Mouse (Mus musculus) heart, embryonic 15.5 days (tissue): ENCODE measurements around the gene Tmem270. TPM values are rescaled to one million over a fixed set of nuclear protein-coding genes. Genes with fewer than 3 reads are reported as not detected.

Experiments
- ATAC-seq: fragments of 200-750 bp; cut with Nextera tagmentation; replicated peaks from 2 replicates; pipeline ENCODE4 v1.8.0; 2017; ENCODE audit warnings: low read depth, moderate TSS enrichment; ENCODE audit not compliant: insufficient number of reproducible peaks, insufficient read depth, low FRiP score
- H3K27ac ChIP-seq: fragments of 300-500 bp; sonication (generic); 2 replicates; pipeline ENCODE4 v1.5.1; 2015; ENCODE audit warnings: mild to moderate bottlenecking, inconsistent platforms
- H3K27me3 ChIP-seq: fragments of 300-500 bp; sonication (generic); 2 replicates; pipeline ENCODE4 v1.6.1; 2015; ENCODE audit warnings: inconsistent platforms
- H3K36me3 ChIP-seq: fragments of 300-500 bp; sonication (generic); 2 replicates; pipeline ENCODE4 v1.6.1; 2015; ENCODE audit warnings: mild to moderate bottlenecking, inconsistent platforms
- H3K4me1 ChIP-seq: fragments of 300-500 bp; sonication (generic); replicated peaks from 2 replicates; pipeline ENCODE4 v1.6.1; 2015; ENCODE audit warnings: inconsistent platforms
- H3K4me2 ChIP-seq: fragments of 300-500 bp; sonication (generic); 2 replicates; pipeline ENCODE4 v1.6.1; 2015; ENCODE audit warnings: inconsistent platforms, mild to moderate bottlenecking, moderate library complexity
- H3K4me3 ChIP-seq: fragments of 300-500 bp; sonication (generic); 2 replicates; pipeline ENCODE4 v1.5.1; 2015; ENCODE audit warnings: mild to moderate bottlenecking, inconsistent platforms
- H3K9ac ChIP-seq: fragments of 300-500 bp; sonication (generic); 2 replicates; pipeline ENCODE4 v1.6.1; 2015; ENCODE audit warnings: mild to moderate bottlenecking, inconsistent platforms
- H3K9me3 ChIP-seq: fragments of 300-500 bp; sonication (generic); replicated peaks from 2 replicates; pipeline ENCODE4 v1.6.1; 2016; ENCODE audit warnings: inconsistent platforms
- WGBS: fragments of 180-500 bp; shearing (Covaris S2); methylation state at CpG from one replicate; pipeline ENCODE4 v1.1.7; 2015; ENCODE audit warnings: mixed read lengths; 5-methylcytosine and 5-hydroxymethylcytosine counted together
- polyA plus RNA-seq: library from polyadenylated mRNA; unstranded; fragments of >200 nt; fragmentation: Nextera tagmentation; extraction: Ambion mirVana; gene quantifications from 2 replicates; pipeline ENCODE4 v1.2.1, GENCODE M21; 2015

The Tmem270 gene
- polyA plus RNA-seq, 1 experiment from 2014 or later, result not detected

- no peaks in the 10 kb centered on the region for H3K36me3 ChIP-seq
- 73% methylated on average over 10 of the region's 10 CpGs for WGBS
- no peak overlapping the region for H3K4me2 ChIP-seq
- H3K9ac ChIP-seq, result no peak overlapping the region
- H3K4me3 ChIP-seq, result no peak overlapping the region
- no peaks in the 10 kb centered on the region for H3K27me3 ChIP-seq
- H3K27ac ChIP-seq, result no peak overlapping the region
- H3K9me3 ChIP-seq, result no peaks in the 10 kb centered on the region
- H3K4me1 ChIP-seq, result 0 out of 2 replicates have a peak, but pooled peaks cover 3% of the 10 kb centered on the region
- no peak for ATAC-seq
These were observed 48.2 kb downstream of the Tmem270 start for GRCm38 (mm10) chr5:134858378-134858777.

GRCm38 (mm10) chr5:134852873-134853272, 53.7 kb downstream of the Tmem270 start:
- Histone ChIP-seq H3K4me2 (no peak overlapping the region), H3K36me3 (no peaks in the 10 kb centered on the region), H3K27ac (no peak overlapping the region), H3K9ac (no peak overlapping the region), H3K4me3 (no peak overlapping the region), H3K9me3 (no peaks in the 10 kb centered on the region), H3K4me1 (no peaks in the 10 kb centered on the region), H3K27me3 (no peaks in the 10 kb centered on the region)
- WGBS, result 83% methylated on average over 5 of the region's 5 CpGs
- ATAC-seq, result no peak

Other genes starting within 250 kb of the Tmem270 start
- 3.3 and 5.4 TPM in 2 replicates for gene Limk1, start 218.1 kb downstream of the Tmem270 start, polyA plus RNA-seq
- 683 and 1,118 TPM in 2 replicates for gene Eln, start 159.4 kb downstream of the Tmem270 start, polyA plus RNA-seq
- gene Cldn13, start 8.8 kb upstream of the Tmem270 start, polyA plus RNA-seq, result 0.43 and 1.9 TPM in 2 replicates
- 6.6 and 11.7 TPM in 2 replicates for gene Mettl27, start 25.6 kb upstream of the Tmem270 start, polyA plus RNA-seq
- 1.1 and 4.2 TPM in 2 replicates for gene Cldn4, start 40.2 kb upstream of the Tmem270 start, polyA plus RNA-seq
- gene Cldn3, start 79.5 kb upstream of the Tmem270 start, polyA plus RNA-seq, result 7.7 and 18.1 TPM in 2 replicates
- gene Abhd11, start 102.4 kb upstream of the Tmem270 start, polyA plus RNA-seq, result 70.0 and 74.5 TPM in 2 replicates
- gene Stx1a, start 116.7 kb upstream of the Tmem270 start, polyA plus RNA-seq, result 6.2 and 10.2 TPM in 2 replicates
- gene Dnajc30, start 157.5 kb upstream of the Tmem270 start, polyA plus RNA-seq, result 27.2 and 32.1 TPM in 2 replicates
- 49.4 and 68.2 TPM in 2 replicates for gene Bud23, start 158.2 kb upstream of the Tmem270 start, polyA plus RNA-seq
- 2.5 and 4.1 TPM in 2 replicates for gene Vps37d, start 171.5 kb upstream of the Tmem270 start, polyA plus RNA-seq
- gene Mlxipl, start 183.2 kb upstream of the Tmem270 start, polyA plus RNA-seq, result 1.4 and 2.2 TPM in 2 replicates
- gene Tbl2, start 242.9 kb upstream of the Tmem270 start, polyA plus RNA-seq, result 17.2 and 20.2 TPM in 2 replicates